Mouse (Mus musculus) embryonic facial prominence, embryonic 10.5 days (tissue): ENCODE measurements at regions not wholly inside any gene's neighbourhood (a gene's known extent, or its start where the extent isn't known, plus 50 kb on each side); places are given as distances from the start of the nearest gene placed in this dataset.
"Not testable (repeated sequence)": the region's sequence is repeated elsewhere in the genome, so short reads cannot be mapped to it uniquely, and the experiment has no call there.

Source experiments
- DNase-seq: peaks from one replicate; pipeline ENCODE4 v3.0.0-alpha.2; 2017; ENCODE audit warnings: low spot score
- H3K27ac ChIP-seq: fragments of 300-500 bp; sonication (generic); replicated peaks from 2 replicates; pipeline ENCODE4 v1.5.1; 2016; ENCODE audit warnings: mild to moderate bottlenecking
- H3K27me3 ChIP-seq: fragments of 300-500 bp; sonication (generic); replicated peaks from 2 replicates; pipeline ENCODE4 v1.6.1; 2016; ENCODE audit warnings: low read depth, mild to moderate bottlenecking; ENCODE audit not compliant: poor library complexity, severe bottlenecking
- H3K36me3 ChIP-seq: fragments of 300-500 bp; sonication (generic); replicated peaks from 2 replicates; pipeline ENCODE4 v1.6.1; 2016; ENCODE audit warnings: mild to moderate bottlenecking, moderate library complexity
- H3K4me1 ChIP-seq: fragments of 300-500 bp; sonication (generic); 2 replicates; pipeline ENCODE4 v1.6.1; 2016
- H3K4me3 ChIP-seq: fragments of 300-500 bp; sonication (generic); 2 replicates; pipeline ENCODE4 v1.5.1; 2016; ENCODE audit warnings: mild to moderate bottlenecking, moderate library complexity
- H3K9me3 ChIP-seq: fragments of 300-500 bp; sonication (generic); 2 replicates; pipeline ENCODE4 v1.6.1; 2016; ENCODE audit warnings: mild to moderate bottlenecking
- WGBS: fragments of 180-500 bp; shearing (Covaris S2); methylation state at CpG from one replicate; pipeline ENCODE4 v1.1.7; 2016; 5-methylcytosine and 5-hydroxymethylcytosine counted together

DNA sequence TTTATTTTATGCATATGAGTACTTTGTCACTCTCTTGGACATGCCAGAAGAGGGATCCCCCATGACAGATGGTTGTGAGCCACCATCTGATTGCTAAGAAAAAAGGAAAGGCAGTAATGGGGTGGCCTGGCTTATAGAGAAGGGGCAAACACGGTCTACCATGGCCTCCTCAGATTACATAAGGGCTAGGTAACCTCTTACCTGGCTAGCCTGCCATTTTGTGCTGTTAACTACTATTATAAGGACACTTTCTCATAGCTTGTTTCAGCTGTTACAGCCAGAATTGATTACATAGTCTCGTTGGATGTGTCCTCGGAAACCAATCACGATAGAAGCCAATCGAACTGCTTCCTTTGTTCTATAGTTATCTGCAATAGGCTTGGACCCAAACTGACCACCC, 60.9 kb upstream of the Gm14496 start:
- Histone ChIP-seq H3K27ac (no peak overlapping the region), H3K36me3 (no peaks in the 10 kb centered on the region), H3K27me3 (no peaks in the 10 kb centered on the region), H3K4me1 (no peaks in the 10 kb centered on the region), H3K9me3 (no peaks in the 10 kb centered on the region), H3K4me3 (no peak overlapping the region)
- 87% methylated on average over 5 of the region's 5 CpGs for WGBS
- no peak for DNase-seq

DNA sequence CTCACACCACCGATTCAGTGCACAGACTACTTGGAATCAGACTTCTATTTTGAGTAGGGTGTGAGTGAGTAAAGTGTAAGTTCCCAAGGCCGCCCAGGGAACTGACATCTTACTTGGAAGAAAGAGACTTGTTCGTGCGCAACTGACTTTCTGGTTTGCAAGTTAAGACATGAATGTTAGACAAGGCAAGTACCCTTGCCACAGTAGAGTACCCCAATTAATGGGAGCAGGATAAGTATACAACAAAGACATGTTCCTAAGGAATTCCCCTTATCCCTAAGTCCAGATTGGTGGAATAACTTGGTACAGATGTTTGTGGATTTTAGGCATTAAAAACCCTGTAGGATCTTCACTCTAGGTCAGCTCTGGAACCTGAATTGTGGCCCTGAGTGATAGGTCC, 60.4 kb upstream of the Gm14496 start:
- not testable (repeated sequence) for H3K27me3 ChIP-seq, H3K9me3 ChIP-seq, H3K36me3 ChIP-seq, DNase-seq, H3K4me3 ChIP-seq, H3K4me1 ChIP-seq, H3K27ac ChIP-seq
- 93% methylated on average over 4 of the region's 4 CpGs for WGBS

DNA sequence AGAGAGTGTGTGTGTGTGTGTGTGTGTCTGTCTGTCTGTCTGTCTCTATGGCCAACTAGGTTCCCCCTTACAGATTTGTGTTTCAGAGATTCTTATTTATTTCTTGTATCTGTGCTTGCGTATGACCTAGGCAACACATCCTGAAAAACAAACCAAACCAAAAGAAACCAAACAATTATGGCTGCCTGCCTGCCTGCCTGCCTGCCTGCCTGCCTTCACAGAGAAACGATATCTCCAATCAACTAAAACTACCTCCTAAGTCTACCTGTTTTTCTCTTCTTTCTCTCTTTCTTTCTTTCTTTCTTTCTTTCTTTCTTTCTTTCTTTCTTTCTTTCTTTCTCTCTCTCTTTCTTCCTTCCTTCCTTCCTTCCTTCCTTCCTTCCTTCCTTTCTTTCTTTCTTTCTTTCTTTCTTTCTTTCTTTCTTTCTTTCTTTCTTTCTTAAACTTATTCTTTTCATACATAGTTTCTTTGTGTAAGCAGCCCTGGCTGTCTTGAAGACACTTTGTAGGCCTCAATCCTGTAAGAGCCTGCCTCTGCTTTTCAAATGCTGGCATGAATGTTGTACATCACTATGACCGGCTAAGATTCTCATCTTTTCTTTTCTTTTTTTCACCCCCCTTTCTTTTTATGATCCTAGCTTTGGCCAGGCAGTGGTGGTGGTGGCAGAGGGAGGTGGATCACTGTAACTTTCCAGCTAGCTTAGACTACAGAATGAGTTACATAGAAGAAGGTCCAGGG, 59.7 kb upstream of the Gm14496 start:
- peak; percentile 57 for DNase-seq
- H3K4me3 ChIP-seq, H3K4me1 ChIP-seq, H3K27me3 ChIP-seq, H3K9me3 ChIP-seq, H3K36me3 ChIP-seq, H3K27ac ChIP-seq: not testable (repeated sequence)
- WGBS = 71% methylated on average over 3 of the region's 3 CpGs

DNA sequence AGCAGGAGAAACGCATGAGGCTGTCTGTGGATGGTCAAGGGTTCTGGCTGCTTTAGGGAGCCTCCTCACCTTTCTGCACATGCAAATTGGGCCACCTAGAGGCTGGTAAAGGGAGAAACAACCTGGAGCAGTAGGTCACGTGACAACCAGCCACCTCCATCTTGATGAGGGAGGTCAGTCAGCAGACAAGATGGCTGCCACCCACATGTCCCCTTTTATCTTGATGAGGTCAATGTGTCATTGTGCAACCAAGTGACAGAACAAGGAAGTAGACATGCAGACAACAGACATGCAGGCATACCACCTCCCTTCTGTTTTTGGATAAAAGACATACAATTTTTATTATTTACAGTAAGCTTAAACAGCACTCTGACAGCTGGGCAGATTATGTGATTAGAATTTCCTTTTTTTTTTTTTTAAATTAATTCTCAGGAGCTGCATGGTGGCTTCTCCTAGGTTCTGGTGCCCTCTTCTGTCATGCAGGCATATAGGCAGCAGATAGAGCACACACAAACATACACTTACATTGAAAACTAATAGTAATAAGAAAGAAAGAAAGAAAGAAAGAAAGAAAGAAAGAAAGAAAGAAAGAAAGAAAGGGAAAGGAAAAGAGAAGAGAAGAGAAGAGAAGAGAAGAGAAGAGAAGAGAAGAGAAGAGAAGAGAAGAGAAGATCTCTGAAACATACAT, 58.9 kb upstream of the Gm14496 start:
- Histone ChIP-seq H3K36me3 (no peaks in the 10 kb centered on the region), H3K27ac (no peak overlapping the region), H3K4me1 (no peaks in the 10 kb centered on the region), H3K9me3 (no peaks in the 10 kb centered on the region), H3K4me3 (no peak overlapping the region), H3K27me3 (no peaks in the 10 kb centered on the region)
- no peak for DNase-seq
- 86% methylated on average over 2 of the region's 2 CpGs for WGBS
